Mouse (Mus musculus) forebrain, embryonic 16.5 days (tissue): ENCODE measurements around the gene Glt8d1. TPM values are rescaled to one million over a fixed set of nuclear protein-coding genes. Genes with fewer than 3 reads are reported as not detected.

ENCODE experiments used
- ATAC-seq: fragments of 200-750 bp; cut with Nextera tagmentation; 2 replicates; pipeline ENCODE4 v1.8.0; 2017; ENCODE audit warnings: mild to moderate bottlenecking, moderate library complexity
- H3K27ac ChIP-seq: fragments of 300-500 bp; sonication (generic); 2 replicates; pipeline ENCODE4 v1.5.1; 2014; ENCODE audit warnings: low read length, control low read depth
- H3K27me3 ChIP-seq: fragments of 300-500 bp; sonication (generic); replicated peaks from 2 replicates; pipeline ENCODE4 v1.6.1; 2014; ENCODE audit warnings: low read length; ENCODE audit not compliant: control insufficient read depth, insufficient read depth
- H3K36me3 ChIP-seq: fragments of 300-500 bp; sonication (generic); 2 replicates; pipeline ENCODE4 v1.6.1; 2014; ENCODE audit not compliant: control insufficient read depth, insufficient read depth
- H3K4me1 ChIP-seq: fragments of 300-500 bp; sonication (generic); replicated peaks from 2 replicates; pipeline ENCODE4 v1.6.1; 2014; ENCODE audit warnings: low read length; ENCODE audit not compliant: control insufficient read depth, insufficient read depth
- H3K4me2 ChIP-seq: fragments of 300-500 bp; sonication (generic); 2 replicates; pipeline ENCODE4 v1.6.1; 2014; ENCODE audit warnings: mild to moderate bottlenecking, low read length, control low read depth
- H3K4me3 ChIP-seq: fragments of 300-500 bp; sonication (generic); replicated peaks from 2 replicates; pipeline ENCODE4 v1.5.1; 2014; ENCODE audit warnings: mild to moderate bottlenecking, low read length, control low read depth
- H3K9ac ChIP-seq: fragments of 300-500 bp; sonication (generic); replicated peaks from 2 replicates; pipeline ENCODE4 v1.6.1; 2014; ENCODE audit warnings: low read depth, low read length, control low read depth
- H3K9me3 ChIP-seq: fragments of 300-500 bp; sonication (generic); 2 replicates; pipeline ENCODE4 v1.6.1; 2016; ENCODE audit warnings: low read length; ENCODE audit not compliant: control insufficient read depth
- WGBS: fragments of 180-500 bp; shearing (Covaris S2); extraction: QIAGEN DNeasy Blood & Tissue Kit; methylation state at CpG from one replicate; pipeline ENCODE4 v1.1.7; 2014; 5-methylcytosine and 5-hydroxymethylcytosine counted together
- polyA plus RNA-seq: library from polyadenylated mRNA; unstranded; fragments of >200 nt; fragmentation: Nextera tagmentation; extraction: Ambion mirVana; gene quantifications from 2 replicates; pipeline ENCODE4 v1.2.1, GENCODE M21; 2015

Gene Glt8d1
- polyA plus RNA-seq, 1 experiment from 2014 or later: 51.8 TPM

GRCm38 (mm10) chr14:31025785-31026184 is 24.6 kb downstream of the Glt8d1 start:
- Histone ChIP-seq H3K4me1 (peaks cover 9% of the 10 kb centered on the region), H3K9ac (no peak overlapping the region), H3K4me3 (no peak overlapping the region), H3K4me2 (no peak overlapping the region), H3K27ac (no peak overlapping the region), H3K9me3 (no peaks in the 10 kb centered on the region), H3K27me3 (no peaks in the 10 kb centered on the region), H3K36me3 (peaks cover 43% of the 10 kb centered on the region)
- 72% methylated on average over 3 of the region's 3 CpGs for WGBS
- ATAC-seq: no peak

DNA sequence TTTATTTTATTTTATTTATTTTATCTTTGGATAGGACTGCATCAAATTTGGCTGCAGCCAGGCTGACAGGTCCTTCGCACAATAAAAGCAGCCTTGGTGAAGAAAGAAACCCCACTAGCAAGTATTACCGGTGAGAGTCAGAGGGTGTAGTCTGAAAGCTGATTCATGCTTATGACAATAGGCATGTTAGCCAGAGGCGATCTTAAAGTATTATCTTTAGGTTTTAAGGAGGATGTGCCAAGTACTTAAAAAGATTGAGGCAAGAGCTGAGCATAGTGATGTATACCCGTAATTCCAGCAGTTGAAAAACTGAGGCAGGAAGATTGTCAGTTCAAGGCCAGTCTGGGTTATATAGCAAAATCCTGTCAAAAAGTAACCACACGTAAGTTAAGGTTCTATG is 44.1 kb downstream of the Glt8d1 start:
- H3K4me1 ChIP-seq: no peaks in the 10 kb centered on the region
- no peaks in the 10 kb centered on the region for H3K27me3 ChIP-seq
- no peak overlapping the region for H3K4me3 ChIP-seq
- no peak overlapping the region for H3K27ac ChIP-seq
- no peak overlapping the region for H3K9ac ChIP-seq
- WGBS: 94% methylated on average over 5 of the region's 5 CpGs
- peaks cover 39% of the 10 kb centered on the region for H3K36me3 ChIP-seq
- H3K4me2 ChIP-seq: no peak overlapping the region
- no peak for ATAC-seq
- H3K9me3 ChIP-seq: no peaks in the 10 kb centered on the region

DNA sequence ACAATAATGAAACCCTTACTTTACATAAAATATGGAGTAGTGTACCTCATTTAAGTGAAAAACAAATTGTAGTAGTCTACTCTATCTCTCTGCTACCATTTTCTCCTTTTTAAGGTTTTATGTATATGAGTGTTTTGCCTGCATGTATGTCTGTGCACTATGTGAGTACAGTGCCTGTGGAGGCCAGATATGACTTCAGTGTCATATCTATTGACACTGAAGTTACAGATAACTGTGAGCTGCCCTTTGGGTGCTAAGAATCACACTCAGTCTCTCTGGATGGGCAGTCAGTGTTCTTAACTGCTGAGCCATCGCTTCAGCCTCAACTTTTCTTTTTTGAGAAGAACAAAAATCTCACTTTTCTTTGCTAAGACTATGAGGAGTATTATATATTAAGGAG is 44.6 kb downstream of the Glt8d1 start:
- Histone ChIP-seq H3K4me2 (no peak overlapping the region), H3K27ac (no peak overlapping the region), H3K9me3 (no peaks in the 10 kb centered on the region), H3K4me1 (no peaks in the 10 kb centered on the region), H3K27me3 (no peaks in the 10 kb centered on the region), H3K9ac (no peak overlapping the region), H3K36me3 (peaks cover 44% of the 10 kb centered on the region), H3K4me3 (no peak overlapping the region)
- WGBS: 100% methylated on average over 1 of the region's 1 CpGs
- ATAC-seq: no peak

Other genes starting within 250 kb of the Glt8d1 start
- 18.3 and 21.6 TPM in 2 replicates for gene Tmem110, start 175.8 kb upstream of the Glt8d1 start, polyA plus RNA-seq
- gene Mustn1, start 122.2 kb upstream of the Glt8d1 start, polyA plus RNA-seq: 0.46 and 0.90 TPM in 2 replicates
- not detected in 2 replicates for gene Itih4, start 114.9 kb upstream of the Glt8d1 start, polyA plus RNA-seq
- 0.40 and 0.58 TPM in 2 replicates for gene Itih3, start 77.6 kb upstream of the Glt8d1 start, polyA plus RNA-seq
- gene Itih1, start 58.1 kb upstream of the Glt8d1 start, polyA plus RNA-seq: not detected in 2 replicates
- gene Nek4, start 50.0 kb upstream of the Glt8d1 start, polyA plus RNA-seq: 19.6 and 20.4 TPM in 2 replicates
- gene Spcs1, start 272 bp downstream of the Glt8d1 start, polyA plus RNA-seq: 278 and 305 TPM in 2 replicates
- 154 and 170 TPM in 2 replicates for gene Pbrm1, start 17.7 kb downstream of the Glt8d1 start, polyA plus RNA-seq
- gene Gnl3, start 17.8 kb downstream of the Glt8d1 start, polyA plus RNA-seq: 57.6 and 61.9 TPM in 2 replicates
- 62.7 and 64.1 TPM in 2 replicates for gene Smim4, start 127.6 kb downstream of the Glt8d1 start, polyA plus RNA-seq
- gene Nt5dc2, start 129.7 kb downstream of the Glt8d1 start, polyA plus RNA-seq: 146 and 165 TPM in 2 replicates
- gene Stab1, start 167.2 kb downstream of the Glt8d1 start, polyA plus RNA-seq: 13.0 and 13.9 TPM in 2 replicates
- gene Tnnc1, start 206.9 kb downstream of the Glt8d1 start, polyA plus RNA-seq: 1.5 and 2.5 TPM in 2 replicates
- 359 and 389 TPM in 2 replicates for gene Nisch, start 215.5 kb downstream of the Glt8d1 start, polyA plus RNA-seq
- 0.62 TPM in 2 replicates for gene Sema3g, start 216.5 kb downstream of the Glt8d1 start, polyA plus RNA-seq
- gene Phf7, start 249.9 kb downstream of the Glt8d1 start, polyA plus RNA-seq: 11.5 and 12.2 TPM in 2 replicates